Mouse (Mus musculus) embryonic fibroblast, embryonic 13.5 days (primary cell): ENCODE measurements around the gene Chat.

Source experiments
- CTCF ChIP-seq: IDR thresholded peaks from 2 replicates; pipeline ENCODE4 v1.5.1; 2011; ENCODE audit warnings: mild to moderate bottlenecking, control low read depth, low read length, moderate library complexity, borderline replicate concordance; ENCODE audit not compliant: insufficient read depth
- POLR2A ChIP-seq: IDR thresholded peaks from 2 replicates; pipeline ENCODE4 v1.6.1; 2011; ENCODE audit warnings: low read depth, mild to moderate bottlenecking, control low read depth, low read length, moderate library complexity

GRCm38 (mm10) chr14:32467606-32468005 is 1.8 kb upstream of the Chat start:
- no peak for TF ChIP-seq CTCF
- no peak for TF ChIP-seq POLR2A
